9 mouse cellular contexts compared by ENCODE assay signal in the genomic region with DNA sequence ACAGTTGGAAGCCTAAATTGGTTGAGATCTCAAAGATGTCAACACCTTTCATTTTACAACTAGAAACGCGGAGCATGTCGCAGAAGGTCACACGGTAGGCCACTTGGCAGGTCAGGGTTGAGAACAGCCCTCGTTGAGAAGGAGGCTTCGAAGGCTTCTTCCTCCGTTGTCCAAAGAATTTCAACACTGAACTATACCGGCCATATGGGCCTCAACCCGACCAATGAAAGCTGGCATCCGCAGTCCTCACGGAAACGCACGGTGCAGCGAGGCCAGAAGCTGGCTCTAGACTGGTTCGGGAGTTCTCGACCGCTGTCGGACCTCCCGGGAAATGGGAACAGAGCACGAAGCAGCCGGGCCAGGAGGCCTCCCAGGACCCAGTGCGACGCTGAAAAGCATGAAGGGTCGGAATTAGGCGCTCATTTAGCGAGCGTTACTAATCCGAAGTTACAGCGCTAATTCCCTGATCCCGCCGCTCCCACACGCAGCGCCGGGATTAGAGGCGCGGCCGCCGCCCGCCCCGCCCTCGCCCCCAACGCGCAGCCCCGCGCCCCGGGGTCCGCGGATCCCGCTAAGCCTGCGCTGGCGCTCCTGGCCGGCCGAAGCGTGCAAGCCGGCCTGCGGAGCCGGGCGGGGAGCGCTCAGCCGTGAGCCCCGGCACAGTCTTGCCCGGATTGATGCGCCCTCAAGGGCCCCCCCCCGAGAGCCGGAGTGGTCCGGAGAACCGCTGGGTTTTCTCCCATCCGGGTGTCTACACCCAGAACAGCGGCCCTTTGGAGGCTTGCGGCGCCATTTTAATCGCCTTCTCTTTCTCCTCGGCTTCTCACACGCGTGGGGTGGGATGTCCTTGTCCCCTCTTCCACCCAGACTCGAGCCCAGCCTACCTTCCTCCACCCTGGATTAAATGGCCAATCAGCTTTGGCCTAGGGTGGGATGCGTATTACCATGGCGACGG. TPM values are rescaled to one million over a fixed set of nuclear protein-coding genes. Genes with fewer than 3 reads are reported as not detected.
DNase-seq lines count a peak whose midpoint lies in the region; ATAC-seq lines count a peak whose summit lies in the region.
"Had no signal": no experiment of that assay in that cellular context is flagged by ENCODE, and none has a peak within 500 bp of the region (broad histone marks: within the 10 kb centered on the region; RNA-seq: fewer than 3 reads in every experiment).

No protein-coding gene starts in this region.

- no peaks in the 10 kb centered on the region for H3K9me3 ChIP-seq in forebrain, embryonic 15.5 days
- H3K9me3 ChIP-seq in midbrain, embryonic 13.5 days = no peaks in the 10 kb centered on the region

- H3K36me3 ChIP-seq in forebrain, embryonic 15.5 days = peaks cover 11% of the 10 kb centered on the region; the same call in 1 of the 2 replicates
- H3K36me3 ChIP-seq in midbrain, embryonic 13.5 days = peaks cover 19% of the 10 kb centered on the region

- H3K4me3 ChIP-seq in forebrain, embryonic 15.5 days = peak overlapping the region; percentile 85
- H3K4me3 ChIP-seq in midbrain, embryonic 13.5 days (replicated peaks) = peak overlapping the region; percentile 86

- peaks cover 56% of the 10 kb centered on the region for H3K4me1 ChIP-seq in forebrain, embryonic 15.5 days
- peaks cover 86% of the 10 kb centered on the region for H3K4me1 ChIP-seq in midbrain, embryonic 13.5 days (replicated peaks)

- WGBS in forebrain, embryonic 15.5 days = under 1% methylated on average over 79 of the region's 79 CpGs
- WGBS in midbrain, embryonic 13.5 days = under 1% methylated on average over 79 of the region's 79 CpGs

- H3K9ac ChIP-seq in forebrain, embryonic 15.5 days (replicated peaks) = peak overlapping the region; percentile 100
- peak overlapping the region; percentile 99 for H3K9ac ChIP-seq in midbrain, embryonic 13.5 days (replicated peaks)
- H3K9ac ChIP-seq: liver, embryonic 14.5 days had no signal

- no peaks in the 10 kb centered on the region for H3K27me3 ChIP-seq in forebrain, embryonic 15.5 days
- H3K27me3 ChIP-seq in midbrain, embryonic 13.5 days = peaks cover 50% of the 10 kb centered on the region

- peak overlapping the region; percentile 92 for H3K4me2 ChIP-seq in forebrain, embryonic 15.5 days (replicated peaks)
- peak overlapping the region; percentile 90 for H3K4me2 ChIP-seq in midbrain, embryonic 13.5 days (replicated peaks)

- DNase-seq in layer of hippocampus, postnatal 10 days (ENCODE audit: low spot score in 2 of 2) = peak; percentile 56 to 62
- no peak for DNase-seq in layer of hippocampus, adult 11-12 months (ENCODE audit: low spot score)
- DNase-seq in cerebellum, adult 9-11 months = peak; percentile 50
- DNase-seq in spleen, postnatal 36 days (ENCODE audit: low spot score in 2 of 2) = no peak
- no peak for DNase-seq in gastrocnemius, adult 18-20 months (ENCODE audit: low spot score)
- DNase-seq in T-cell, adult 2 months (ENCODE audit: low spot score) = no peak

- peak overlapping the region; percentile 98 for H3K27ac ChIP-seq in forebrain, embryonic 15.5 days (replicated peaks)
- peak overlapping the region; percentile 97 for H3K27ac ChIP-seq in midbrain, embryonic 13.5 days
- H3K27ac ChIP-seq: liver, embryonic 14.5 days had no signal

- peak; percentile 31; the same call in 1 of the 2 replicates for ATAC-seq in forebrain, embryonic 15.5 days (replicated peaks)
- ATAC-seq in midbrain, embryonic 13.5 days = no peak

RNA-seq across cellular contexts. Expression of a gene that starts 42.4 kb away (rescaled TPM):
- 10 to 100 TPM; 83.3 to 96.9 TPM for total RNA-seq in layer of hippocampus, postnatal 10 days (2021)
- 32.9 and 35.8 TPM in 2 replicates for polyA plus RNA-seq in forebrain, embryonic 15.5 days (2015; fragmentation: Nextera tagmentation; extraction: Ambion mirVana)
- 22.0 and 23.8 TPM in 2 replicates for polyA plus RNA-seq in midbrain, embryonic 13.5 days (2015; fragmentation: Nextera tagmentation; extraction: Ambion mirVana)
- total RNA-seq in gastrocnemius, adult 18-20 months (2021) = 10 to 100 TPM; 30.8 to 31.4 TPM

Comparison
In these comparisons a context has a peak if more than half of its experiments do, and no peak if none do; other contexts are left out.
1. DNase-seq: peak in layer of hippocampus, postnatal 10 days (2 of 2) and cerebellum, adult 9-11 months (single experiment); none in layer of hippocampus, adult 11-12 months (single experiment), spleen, postnatal 36 days (0 of 2), gastrocnemius, adult 18-20 months (single experiment) and T-cell, adult 2 months (single experiment).